Mouse (Mus musculus) embryonic facial prominence, embryonic 12.5 days (tissue): ENCODE results near the gene C5ar2. TPM values are rescaled to one million over a fixed set of nuclear protein-coding genes. Genes with fewer than 3 reads are reported as not detected.

ENCODE experiments used
- ATAC-seq: fragments of 200-750 bp; cut with Nextera tagmentation; 2 replicates; pipeline ENCODE4 v1.8.0; 2017; ENCODE audit not compliant: insufficient number of reproducible peaks, insufficient read depth, low FRiP score, low TSS enrichment
- H3K27ac ChIP-seq: fragments of 300-500 bp; sonication (generic); 2 replicates; pipeline ENCODE4 v1.5.1; 2016; ENCODE audit warnings: mild to moderate bottlenecking
- H3K27me3 ChIP-seq: fragments of 300-500 bp; sonication (generic); 2 replicates; pipeline ENCODE4 v1.6.1; 2016; ENCODE audit warnings: mild to moderate bottlenecking, moderate library complexity
- H3K36me3 ChIP-seq: fragments of 300-500 bp; sonication (generic); 2 replicates; pipeline ENCODE4 v1.6.1; 2016; ENCODE audit warnings: mild to moderate bottlenecking
- H3K4me1 ChIP-seq: fragments of 300-500 bp; sonication (generic); 2 replicates; pipeline ENCODE4 v1.6.1; 2016
- H3K4me2 ChIP-seq: fragments of 300-500 bp; sonication (generic); replicated peaks from 2 replicates; pipeline ENCODE4 v1.6.1; 2016; ENCODE audit warnings: mild to moderate bottlenecking, moderate library complexity
- H3K4me3 ChIP-seq: fragments of 300-500 bp; sonication (generic); 2 replicates; pipeline ENCODE4 v1.5.1; 2016; ENCODE audit warnings: mild to moderate bottlenecking
- H3K9ac ChIP-seq: fragments of 300-500 bp; sonication (generic); 2 replicates; pipeline ENCODE4 v1.6.1; 2016; ENCODE audit warnings: mild to moderate bottlenecking, moderate library complexity
- H3K9me3 ChIP-seq: fragments of 300-500 bp; sonication (generic); 2 replicates; pipeline ENCODE4 v1.6.1; 2016; ENCODE audit warnings: mild to moderate bottlenecking, moderate library complexity
- WGBS: fragments of 180-500 bp; shearing (Covaris S2); methylation state at CpG from one replicate; pipeline ENCODE4 v1.1.7; 2016; 5-methylcytosine and 5-hydroxymethylcytosine counted together
- polyA plus RNA-seq: library from polyadenylated mRNA; unstranded; fragments of >200 nt; fragmentation: Nextera tagmentation; extraction: Ambion mirVana; gene quantifications from 2 replicates; pipeline ENCODE4 v1.2.1, GENCODE M21; 2016

C5ar2 gene
- polyA plus RNA-seq, 1 experiment from 2014 or later: not detected

- WGBS: 19% methylated on average over 5 of the region's 5 CpGs
- no peak overlapping the region for H3K4me2 ChIP-seq
- no peak overlapping the region for H3K4me3 ChIP-seq
- H3K27me3 ChIP-seq: no peaks in the 10 kb centered on the region
- H3K9me3 ChIP-seq: no peaks in the 10 kb centered on the region
- H3K9ac ChIP-seq: no peak overlapping the region
- ATAC-seq: no peak
- no peak overlapping the region for H3K27ac ChIP-seq
- H3K36me3 ChIP-seq: peaks cover 19% of the 10 kb centered on the region
- no peaks in the 10 kb centered on the region for H3K4me1 ChIP-seq
Measured at GRCm38 (mm10) chr7:16192315-16192714, 51.6 kb downstream of the C5ar2 start.

DNA sequence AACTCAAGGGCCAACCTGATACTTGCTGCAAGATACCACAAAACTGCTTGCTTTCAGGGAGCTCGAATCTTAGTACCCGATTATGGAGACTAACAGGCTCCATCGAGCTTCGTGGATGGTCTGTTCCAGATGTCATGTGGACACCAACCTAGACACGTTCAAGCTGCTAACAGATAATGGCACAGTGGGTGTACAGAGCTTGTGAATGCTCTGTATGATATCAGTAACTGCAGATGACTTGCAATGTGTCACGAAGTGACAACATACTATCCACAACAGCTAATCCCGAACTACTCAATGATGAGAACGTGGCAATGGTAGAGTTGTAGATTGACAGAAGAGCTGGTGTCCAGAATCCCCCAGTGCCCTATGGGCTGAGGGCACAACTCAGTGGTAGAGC, 56.5 kb downstream of the C5ar2 start:
- WGBS: 83% methylated on average over 8 of the region's 8 CpGs
- Histone ChIP-seq H3K36me3 (peaks cover 6% of the 10 kb centered on the region; the same call in 1 of the 2 replicates), H3K4me3 (no peak overlapping the region), H3K27ac (no peak overlapping the region), H3K27me3 (no peaks in the 10 kb centered on the region), H3K9ac (no peak overlapping the region), H3K4me1 (no peaks in the 10 kb centered on the region), H3K9me3 (no peaks in the 10 kb centered on the region), H3K4me2 (no peak overlapping the region)
- ATAC-seq: no peak

Other genes starting within 250 kb of the C5ar2 start
- gene Bicra, start 196.2 kb downstream of the C5ar2 start, polyA plus RNA-seq: 10.2 and 10.4 TPM in 2 replicates
- gene Zfp541, start 182.3 kb downstream of the C5ar2 start, polyA plus RNA-seq: 0.05 and 0.18 TPM in 2 replicates
- gene Napa, start 145.7 kb downstream of the C5ar2 start, polyA plus RNA-seq: 206 and 217 TPM in 2 replicates
- gene Kptn, start 124.3 kb downstream of the C5ar2 start, polyA plus RNA-seq: 38.7 and 41.4 TPM in 2 replicates
- gene Slc8a2, start 114.3 kb downstream of the C5ar2 start, polyA plus RNA-seq: 0.49 and 0.55 TPM in 2 replicates
- 48.8 and 58.5 TPM in 2 replicates for gene Meis3, start 69.1 kb downstream of the C5ar2 start, polyA plus RNA-seq
- gene Dhx34, start 22.1 kb downstream of the C5ar2 start, polyA plus RNA-seq: 16.6 and 18.2 TPM in 2 replicates
- gene C5ar1, start 15.4 kb upstream of the C5ar2 start, polyA plus RNA-seq: 0.87 and 1.1 TPM in 2 replicates
- 22.8 and 24.8 TPM in 2 replicates for gene Inafm1, start 29.5 kb upstream of the C5ar2 start, polyA plus RNA-seq
- 45.7 and 49.2 TPM in 2 replicates for gene Ccdc9, start 42.6 kb upstream of the C5ar2 start, polyA plus RNA-seq
- 7.4 and 8.5 TPM in 2 replicates for gene Bbc3, start 64.2 kb upstream of the C5ar2 start, polyA plus RNA-seq
- gene Sae1, start 143.7 kb upstream of the C5ar2 start, polyA plus RNA-seq: 386 and 405 TPM in 2 replicates
- gene Zc3h4, start 156.8 kb upstream of the C5ar2 start, polyA plus RNA-seq: 25.5 and 26.1 TPM in 2 replicates
- gene Tmem160, start 208.6 kb upstream of the C5ar2 start, polyA plus RNA-seq: 57.7 and 66.8 TPM in 2 replicates
- gene Npas1, start 233.6 kb upstream of the C5ar2 start, polyA plus RNA-seq: 0.72 and 0.85 TPM in 2 replicates